ENCODE assay signal across 24 mouse cellular contexts in genomic region chr10:11180077-11180476, GRCm38 (mm10).
"Had no signal": no experiment of that assay in that cellular context is flagged by ENCODE, and none has a peak within 500 bp of the region (broad histone marks: within the 10 kb centered on the region; RNA-seq: fewer than 3 reads in every experiment).

No protein-coding gene starts in this region.

- H3K9ac ChIP-seq: embryonic facial prominence, embryonic 12.5 days; embryonic facial prominence, embryonic 13.5 days; embryonic facial prominence, embryonic 15.5 days; forebrain, embryonic 12.5 days; forebrain, embryonic 13.5 days; forebrain, embryonic 15.5 days; forebrain, postnatal 0 days had no signal

- H3K4me3 ChIP-seq: embryonic facial prominence, embryonic 10.5 days; embryonic facial prominence, embryonic 12.5 days; embryonic facial prominence, embryonic 13.5 days; embryonic facial prominence, embryonic 15.5 days; erythroblast, embryonic 14.5 days; forebrain, embryonic 10.5 days; forebrain, embryonic 12.5 days; forebrain, embryonic 13.5 days; forebrain, embryonic 15.5 days; gastrocnemius, adult 2 months; heart, adult 2 months; heart, embryonic 10.5 days had no signal

- DNase-seq: cerebellum, postnatal 10 days; cerebellum, postnatal 14 days; cerebellum, postnatal 25 days; cerebellum, postnatal 36 days; embryo, embryonic 11 days; forebrain, postnatal 0 days; gastrocnemius, adult 2 months; gastrocnemius, postnatal 10 days; gastrocnemius, postnatal 14 days; gastrocnemius, postnatal 25 days; gastrocnemius, postnatal 36 days; heart, adult 11 months; heart, adult 18-20 months; heart, adult 2 months had no signal

- H3K4me2 ChIP-seq: embryonic facial prominence, embryonic 12.5 days; embryonic facial prominence, embryonic 13.5 days; embryonic facial prominence, embryonic 15.5 days; forebrain, embryonic 12.5 days; forebrain, embryonic 13.5 days; forebrain, embryonic 15.5 days had no signal

- H3K9me3 ChIP-seq: embryonic facial prominence, embryonic 10.5 days; embryonic facial prominence, embryonic 12.5 days; embryonic facial prominence, embryonic 13.5 days; embryonic facial prominence, embryonic 15.5 days; forebrain, embryonic 10.5 days; forebrain, embryonic 12.5 days; forebrain, embryonic 13.5 days; forebrain, embryonic 15.5 days; heart, embryonic 10.5 days had no signal

- H3K27me3 ChIP-seq: embryonic facial prominence, embryonic 12.5 days; embryonic facial prominence, embryonic 13.5 days; embryonic facial prominence, embryonic 15.5 days; forebrain, embryonic 12.5 days; forebrain, embryonic 13.5 days; forebrain, embryonic 15.5 days had no signal

- H3K27ac ChIP-seq: embryonic facial prominence, embryonic 10.5 days; embryonic facial prominence, embryonic 12.5 days; embryonic facial prominence, embryonic 13.5 days; embryonic facial prominence, embryonic 15.5 days; forebrain, embryonic 10.5 days; forebrain, embryonic 12.5 days; forebrain, embryonic 13.5 days; forebrain, embryonic 15.5 days; gastrocnemius, adult 2 months; heart, adult 2 months; heart, embryonic 10.5 days had no signal

- H3K4me1 ChIP-seq: embryonic facial prominence, embryonic 10.5 days; embryonic facial prominence, embryonic 12.5 days; embryonic facial prominence, embryonic 13.5 days; embryonic facial prominence, embryonic 15.5 days; forebrain, embryonic 10.5 days; forebrain, embryonic 12.5 days; forebrain, embryonic 13.5 days; forebrain, embryonic 15.5 days; heart, embryonic 10.5 days had no signal
